In genomic region chr3:15194362-15194761, GRCm38 (mm10) we compare ENCODE assay signal across 8 mouse cellular contexts.
DNase-seq lines count a peak whose midpoint lies in the region; ATAC-seq lines count a peak whose summit lies in the region.

No protein-coding gene starts in this region.

- no peak; the same call in 1 of the 2 replicates for ATAC-seq in intestine, embryonic 14.5 days (replicated peaks; ENCODE audit: low FRiP score, low TSS enrichment, low read depth)

- H3K36me3 ChIP-seq in intestine, embryonic 14.5 days (ENCODE audit: control insufficient read depth, insufficient read depth, low read length), result no peaks in the 10 kb centered on the region

- no peak overlapping the region for H3K27ac ChIP-seq in intestine, embryonic 14.5 days (ENCODE audit: low read depth)

- WGBS in intestine, embryonic 14.5 days, result 9% methylated on average over 7 of the region's 7 CpGs

- H3K4me3 ChIP-seq in intestine, embryonic 14.5 days (ENCODE audit: low read depth, low read length), result no peak overlapping the region

- H3K27me3 ChIP-seq in intestine, embryonic 14.5 days (replicated peaks; ENCODE audit: control insufficient read depth, insufficient read depth, low read length), result no peaks in the 10 kb centered on the region

- H3K9ac ChIP-seq in intestine, embryonic 14.5 days (ENCODE audit: low read length), result no peak overlapping the region

- no peak overlapping the region for H3K4me2 ChIP-seq in intestine, embryonic 14.5 days (ENCODE audit: low read length)

- no peaks in the 10 kb centered on the region for H3K9me3 ChIP-seq in intestine, embryonic 14.5 days (ENCODE audit: control insufficient read depth, low read length)

- H3K4me1 ChIP-seq in intestine, embryonic 14.5 days (replicated peaks; ENCODE audit: control insufficient read depth, insufficient read depth, low read length), result no peaks in the 10 kb centered on the region

- DNase-seq in R1 (ENCODE audit: low read depth, low spot score), result peak; percentile 90
- DNase-seq in cerebellum, adult 8-10 months, result peak; percentile 61
- peak; percentile 50 to 90 for DNase-seq in frontal cortex, adult 2 months (ENCODE audit: extremely low spot score in 1 of 2, low spot score in 1 of 2)
- peak; percentile 78 for DNase-seq in intestine, embryonic 14.5 days (ENCODE audit: low spot score)
- peak; percentile 20 to 82 for DNase-seq in left cerebral cortex, adult 9 months (ENCODE audit: low spot score in 2 of 2)
- DNase-seq in mesoderm, embryonic 11.5 days (ENCODE audit: low read depth, low spot score), result peak; percentile 79
- DNase-seq in right cerebral cortex, postnatal 25 days, result peak; percentile 70
- DNase-seq in yolk sac, embryonic 10.5 days (ENCODE audit: low spot score), result peak; percentile 69
